Mouse (Mus musculus) liver, postnatal 0 days (tissue): ENCODE data around the gene Zfp366. TPM values are rescaled to one million over a fixed set of nuclear protein-coding genes. Genes with fewer than 3 reads are reported as not detected.

Source experiments
- ATAC-seq: fragments of 200-750 bp; cut with Nextera tagmentation; 2 replicates; pipeline ENCODE4 v1.8.0; 2017; ENCODE audit warnings: mild to moderate bottlenecking, moderate library complexity
- DNase-seq: peaks from one replicate; pipeline ENCODE4 v3.0.0-alpha.2; 2016
- H3K27ac ChIP-seq: fragments of 300-500 bp; sonication (generic); 2 replicates; pipeline ENCODE4 v1.5.1; 2014; ENCODE audit warnings: antibody characterized with exemption, moderate library complexity, mild to moderate bottlenecking, low read depth
- H3K27me3 ChIP-seq: fragments of 300-500 bp; sonication (generic); 2 replicates; pipeline ENCODE4 v1.6.1; 2014; ENCODE audit warnings: low read length, control low read depth, mixed read lengths; ENCODE audit not compliant: insufficient read depth
- H3K36me3 ChIP-seq: fragments of 300-500 bp; sonication (generic); replicated peaks from 2 replicates; pipeline ENCODE4 v1.6.1; 2014; ENCODE audit warnings: mild to moderate bottlenecking, control low read depth, low read length, moderate library complexity, mixed read lengths; ENCODE audit not compliant: insufficient read depth
- H3K4me1 ChIP-seq: fragments of 300-500 bp; sonication (generic); 2 replicates; pipeline ENCODE4 v1.6.1; 2014; ENCODE audit warnings: antibody characterized with exemption, mild to moderate bottlenecking, control low read depth; ENCODE audit not compliant: insufficient read depth
- H3K4me2 ChIP-seq: fragments of 300-500 bp; sonication (generic); 2 replicates; pipeline ENCODE4 v1.6.1; 2014; ENCODE audit warnings: low read depth, mild to moderate bottlenecking, low read length, moderate library complexity, mixed read lengths
- H3K4me3 ChIP-seq: fragments of 300-500 bp; sonication (generic); 2 replicates; pipeline ENCODE4 v1.5.1; 2014; ENCODE audit warnings: low read depth, low read length
- H3K9ac ChIP-seq: fragments of 300-500 bp; sonication (generic); replicated peaks from 2 replicates; pipeline ENCODE4 v1.6.1; 2014; ENCODE audit warnings: mild to moderate bottlenecking, moderate library complexity
- H3K9me3 ChIP-seq: fragments of 300-500 bp; sonication (generic); 2 replicates; pipeline ENCODE4 v1.6.1; 2016; ENCODE audit warnings: mild to moderate bottlenecking, control low read depth, low read length, mixed read lengths
- CTCF ChIP-seq: sonication (generic); IDR thresholded peaks from 2 replicates; pipeline ENCODE4 v1.5.1; 2016; ENCODE audit warnings: antibody characterized with exemption, low read depth
- EP300 ChIP-seq: IDR thresholded peaks from 2 replicates; pipeline ENCODE4 v1.6.1; 2016; ENCODE audit warnings: antibody characterized with exemption, low read depth, mild to moderate bottlenecking
- WGBS: fragments of 180-500 bp; shearing (Covaris S2); extraction: QIAGEN DNeasy Blood & Tissue Kit; methylation state at CpG from one replicate; pipeline ENCODE4 v1.1.7; 2014; ENCODE audit not compliant: insufficient replicate concordance; 5-methylcytosine and 5-hydroxymethylcytosine counted together
- polyA plus RNA-seq: library from polyadenylated mRNA; unstranded; fragments of >200 nt; fragmentation: Nextera tagmentation; extraction: Ambion mirVana; gene quantifications from 2 replicates; pipeline ENCODE4 v1.2.1, GENCODE M21; 2015

Zfp366 gene
- polyA plus RNA-seq, 1 experiment from 2014 or later: 0.39 TPM

GRCm38 (mm10) chr13:99227456-99228250, 43.0 kb downstream of the Zfp366 start:
- DNase-seq: no peak
- no peaks in the 10 kb centered on the region for H3K36me3 ChIP-seq
- H3K27ac ChIP-seq: no peak overlapping the region
- H3K9ac ChIP-seq: no peak overlapping the region
- H3K27me3 ChIP-seq: no peaks in the 10 kb centered on the region
- no peaks in the 10 kb centered on the region for H3K9me3 ChIP-seq
- H3K4me1 ChIP-seq: no peaks in the 10 kb centered on the region
- no peak for TF ChIP-seq CTCF
- no peak for TF ChIP-seq EP300
- H3K4me2 ChIP-seq: no peak overlapping the region
- no peak overlapping the region for H3K4me3 ChIP-seq
- no peak for ATAC-seq
- 61% methylated on average over 16 of the region's 16 CpGs for WGBS

GRCm38 (mm10) chr13:99228821-99229570, 44.4 kb downstream of the Zfp366 start:
- 89% methylated on average over 35 of the region's 35 CpGs for WGBS
- H3K4me1 ChIP-seq: no peaks in the 10 kb centered on the region
- no peak overlapping the region for H3K4me3 ChIP-seq
- no peaks in the 10 kb centered on the region for H3K36me3 ChIP-seq
- TF ChIP-seq EP300 (no peak), CTCF (no peak)
- DNase-seq (no peak), ATAC-seq (no peak)
- no peak overlapping the region for H3K27ac ChIP-seq
- H3K9ac ChIP-seq: no peak overlapping the region
- H3K27me3 ChIP-seq: no peaks in the 10 kb centered on the region
- H3K4me2 ChIP-seq: no peak overlapping the region
- H3K9me3 ChIP-seq: no peaks in the 10 kb centered on the region

DNA sequence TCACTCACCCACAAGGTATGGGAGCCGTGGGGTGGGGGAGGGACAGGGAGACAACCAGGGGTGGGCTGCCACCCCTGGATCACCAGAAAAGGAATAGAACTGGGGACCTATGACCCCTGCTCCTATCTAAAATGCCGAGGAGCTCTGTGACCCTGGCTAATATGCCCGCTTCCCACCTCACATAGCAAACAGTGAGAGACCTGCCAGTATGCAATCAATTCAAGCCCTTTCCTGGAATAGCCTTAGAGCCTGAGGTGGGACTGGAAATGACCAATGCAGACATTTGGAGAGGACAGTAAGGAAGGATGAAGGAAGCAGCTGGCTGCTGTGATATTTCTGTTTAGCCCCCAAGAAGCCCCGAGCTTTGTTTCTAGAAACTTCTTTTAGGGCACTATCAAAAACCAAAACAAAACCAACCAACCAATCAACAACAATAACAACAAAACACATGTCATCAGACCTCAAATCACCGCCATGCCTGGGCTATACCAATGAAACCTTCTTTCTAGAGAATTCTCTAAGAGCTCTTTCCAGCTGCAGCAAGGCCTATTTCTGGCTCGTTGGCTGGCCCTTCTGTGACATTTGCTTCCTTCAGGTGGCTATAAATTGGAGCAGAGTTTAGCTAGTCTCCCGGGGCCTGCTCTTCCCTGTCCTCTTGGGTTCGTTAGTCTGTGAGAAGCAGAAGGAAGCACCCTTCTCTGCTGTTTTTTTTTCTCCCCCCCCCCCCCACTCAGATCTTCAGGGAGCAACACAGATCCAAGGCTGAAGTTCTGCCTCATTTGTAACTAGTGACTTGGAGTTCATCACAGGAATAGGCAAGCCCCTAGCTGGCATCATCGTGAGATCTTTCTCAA, 45.2 kb downstream of the Zfp366 start:
- Histone ChIP-seq H3K36me3 (no peaks in the 10 kb centered on the region), H3K4me3 (no peak overlapping the region), H3K27me3 (no peaks in the 10 kb centered on the region), H3K9ac (no peak overlapping the region), H3K27ac (no peak overlapping the region), H3K4me1 (no peaks in the 10 kb centered on the region), H3K9me3 (no peaks in the 10 kb centered on the region), H3K4me2 (no peak overlapping the region)
- ATAC-seq (no peak), DNase-seq (no peak)
- TF ChIP-seq CTCF (no peak), EP300 (no peak)
- WGBS: 61% methylated on average over 9 of the region's 9 CpGs

DNA sequence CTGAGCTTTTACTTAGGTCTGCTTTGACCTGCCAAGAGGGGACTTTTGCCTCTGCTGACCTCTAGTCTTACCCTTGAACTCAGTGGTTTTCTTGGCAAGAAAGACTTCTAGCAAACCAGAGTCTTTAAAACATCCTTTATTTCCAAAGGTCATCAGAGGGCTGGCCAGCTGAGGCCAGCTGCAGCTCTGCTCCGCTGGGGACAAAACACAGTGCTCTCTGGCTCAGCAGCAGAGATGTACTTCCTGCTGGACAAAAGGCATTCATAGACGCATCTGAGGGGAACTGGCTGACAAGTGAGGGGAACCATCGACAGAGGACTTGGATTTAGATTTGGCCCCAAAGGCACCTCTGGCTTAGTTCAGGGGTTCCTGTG, 45.9 kb downstream of the Zfp366 start:
- WGBS: 54% methylated on average over 3 of the region's 3 CpGs
- no peak overlapping the region for H3K4me3 ChIP-seq

GRCm38 (mm10) chr13:99233333-99233732, 48.7 kb downstream of the Zfp366 start:
- Histone ChIP-seq H3K4me3 (no peak overlapping the region), H3K9ac (no peak overlapping the region), H3K9me3 (no peaks in the 10 kb centered on the region), H3K36me3 (no peaks in the 10 kb centered on the region), H3K4me1 (no peaks in the 10 kb centered on the region), H3K27me3 (no peaks in the 10 kb centered on the region), H3K27ac (no peak overlapping the region), H3K4me2 (no peak overlapping the region)
- 75% methylated on average over 3 of the region's 3 CpGs for whole genome bisulfite sequencing
- TF ChIP-seq EP300 (no peak), CTCF (no peak)
- ATAC-seq: no peak
- DNase-seq: no peak

More for the DNA sequence above, 45.9 kb downstream of the Zfp366 start:
- Histone ChIP-seq H3K27me3 (no peaks in the 10 kb centered on the region), H3K9me3 (no peaks in the 10 kb centered on the region), H3K9ac (no peak overlapping the region), H3K4me2 (no peak overlapping the region), H3K4me1 (no peaks in the 10 kb centered on the region), H3K27ac (no peak overlapping the region), H3K36me3 (no peaks in the 10 kb centered on the region)
- ATAC-seq (no peak), DNase-seq (no peak)
- no peak for TF ChIP-seq CTCF
- no peak for TF ChIP-seq EP300

- no peaks in the 10 kb centered on the region for H3K27me3 ChIP-seq
- H3K4me2 ChIP-seq: no peak overlapping the region
- H3K9me3 ChIP-seq: no peaks in the 10 kb centered on the region
- no peak overlapping the region for H3K27ac ChIP-seq
- H3K9ac ChIP-seq: no peak overlapping the region
- no peaks in the 10 kb centered on the region for H3K36me3 ChIP-seq
- no peak for TF ChIP-seq EP300
- TF ChIP-seq CTCF: no peak
- H3K4me1 ChIP-seq: no peaks in the 10 kb centered on the region
- H3K4me3 ChIP-seq: no peak overlapping the region
- ATAC-seq (no peak), DNase-seq (no peak)
- WGBS: 81% methylated on average over 10 of the region's 10 CpGs
Observed at GRCm38 (mm10) chr13:99233956-99234355, 49.3 kb downstream of the Zfp366 start.
